Mouse (Mus musculus): ENCODE data around the gene Wfdc15a. TPM values are rescaled to one million over a fixed set of nuclear protein-coding genes. Genes with fewer than 3 reads are reported as not detected.

Wfdc15a gene
- total RNA-seq, 4 experiments from 2014 or later, result not detected

DNA sequence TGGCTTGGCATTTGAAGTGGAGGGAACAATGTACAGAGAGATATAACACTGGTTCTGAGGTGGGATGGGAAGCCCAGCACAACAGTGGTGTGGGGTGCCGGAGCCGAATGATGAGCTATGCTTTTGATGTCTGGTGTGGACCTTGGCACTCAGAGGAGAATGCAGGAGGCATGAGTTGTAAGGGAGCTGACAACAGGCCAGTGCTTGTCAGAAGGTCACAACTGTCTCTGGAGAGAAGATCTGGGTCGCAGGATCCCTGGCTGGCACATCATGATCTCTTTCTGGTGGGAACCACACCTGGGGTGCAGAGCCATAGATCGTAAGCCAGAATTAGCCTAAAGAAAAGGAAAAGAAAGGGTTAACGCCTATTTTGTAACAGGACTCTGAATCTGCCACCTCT lies 22.1 kb downstream of the Wfdc15a start:
- no peak for DNase-seq (ENCODE audit: low spot score)

DNA sequence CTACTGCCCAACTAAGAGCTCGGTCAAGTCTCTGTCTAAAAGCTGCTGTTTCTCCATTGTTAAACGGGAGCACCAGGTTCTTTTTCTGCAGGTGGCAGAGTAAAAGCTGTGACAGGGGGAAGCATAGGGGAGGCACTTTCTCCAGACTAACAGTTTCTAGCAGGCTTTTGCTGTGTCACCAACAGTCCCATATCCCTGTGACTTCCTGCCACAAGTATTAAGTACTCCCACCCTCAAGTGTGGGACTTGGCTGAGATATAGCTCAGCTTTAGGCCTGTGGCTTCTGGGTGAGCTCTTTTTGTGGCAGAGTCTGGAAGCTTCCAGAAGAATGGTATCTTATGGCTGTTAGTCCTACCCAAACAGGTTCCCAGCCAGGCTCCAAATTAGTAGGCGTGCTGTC lies 24.1 kb downstream of the Wfdc15a start:
- no peak for DNase-seq (ENCODE audit: low spot score)

- DNase-seq (ENCODE audit: low spot score), result no peak
These were observed 25.1 kb downstream of the Wfdc15a start for GRCm38 (mm10) chr2:164174649-164175395.

- DNase-seq (ENCODE audit: low spot score), result no peak
These were observed 26.5 kb downstream of the Wfdc15a start for GRCm38 (mm10) chr2:164173394-164173793.

DNA sequence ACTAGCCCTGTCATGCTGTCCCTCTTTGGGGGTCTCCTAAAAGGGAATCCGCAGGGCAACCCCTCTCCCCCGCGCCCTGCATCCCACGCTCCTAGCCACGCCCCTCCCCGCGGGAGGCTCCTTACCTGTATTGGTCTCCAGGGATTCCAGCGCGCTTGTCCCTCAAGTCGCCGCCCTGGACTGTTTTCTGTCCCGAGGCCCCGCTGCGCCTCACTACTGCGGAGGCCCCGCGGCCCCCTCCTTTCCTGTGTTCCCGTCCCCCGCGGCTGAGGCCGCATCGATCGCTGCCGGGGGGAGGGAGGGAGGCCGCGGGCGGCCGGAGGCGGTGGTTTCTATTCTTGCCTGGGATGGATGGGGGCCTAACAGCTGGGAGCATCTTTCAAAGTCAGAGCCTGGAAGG lies 29.0 kb downstream of the Wfdc15a start, which contains the start of gene Kcns1:
Gene Kcns1 (minus strand): TSS at position 212 of the 400 bp plus-strand sequence.
- no peak for DNase-seq (ENCODE audit: low spot score)

DNA sequence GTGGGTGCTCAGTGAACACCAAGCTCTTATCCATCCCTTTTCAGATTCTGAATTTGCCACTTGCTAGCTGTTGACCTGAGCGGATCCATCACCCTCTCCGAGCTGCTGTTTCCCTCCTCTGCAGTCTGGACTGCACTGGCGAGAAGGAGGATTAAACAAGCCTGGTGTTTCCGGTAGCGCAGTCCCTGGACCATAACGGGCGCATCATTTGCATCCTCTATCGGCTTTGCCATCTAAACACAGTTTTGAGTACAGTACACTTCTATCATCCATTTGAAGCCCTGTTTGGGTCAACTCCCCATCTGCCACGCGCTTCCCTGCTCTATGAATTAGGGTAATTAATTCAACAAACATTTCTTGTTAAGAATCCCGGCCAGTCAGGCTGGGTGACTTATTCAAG lies 29.6 kb downstream of the Wfdc15a start:
- no peak for DNase-seq (ENCODE audit: low spot score)

GRCm38 (mm10) chr2:164168571-164168946 lies 31.4 kb downstream of the Wfdc15a start:
- DNase-seq (ENCODE audit: low spot score), result no peak

DNA sequence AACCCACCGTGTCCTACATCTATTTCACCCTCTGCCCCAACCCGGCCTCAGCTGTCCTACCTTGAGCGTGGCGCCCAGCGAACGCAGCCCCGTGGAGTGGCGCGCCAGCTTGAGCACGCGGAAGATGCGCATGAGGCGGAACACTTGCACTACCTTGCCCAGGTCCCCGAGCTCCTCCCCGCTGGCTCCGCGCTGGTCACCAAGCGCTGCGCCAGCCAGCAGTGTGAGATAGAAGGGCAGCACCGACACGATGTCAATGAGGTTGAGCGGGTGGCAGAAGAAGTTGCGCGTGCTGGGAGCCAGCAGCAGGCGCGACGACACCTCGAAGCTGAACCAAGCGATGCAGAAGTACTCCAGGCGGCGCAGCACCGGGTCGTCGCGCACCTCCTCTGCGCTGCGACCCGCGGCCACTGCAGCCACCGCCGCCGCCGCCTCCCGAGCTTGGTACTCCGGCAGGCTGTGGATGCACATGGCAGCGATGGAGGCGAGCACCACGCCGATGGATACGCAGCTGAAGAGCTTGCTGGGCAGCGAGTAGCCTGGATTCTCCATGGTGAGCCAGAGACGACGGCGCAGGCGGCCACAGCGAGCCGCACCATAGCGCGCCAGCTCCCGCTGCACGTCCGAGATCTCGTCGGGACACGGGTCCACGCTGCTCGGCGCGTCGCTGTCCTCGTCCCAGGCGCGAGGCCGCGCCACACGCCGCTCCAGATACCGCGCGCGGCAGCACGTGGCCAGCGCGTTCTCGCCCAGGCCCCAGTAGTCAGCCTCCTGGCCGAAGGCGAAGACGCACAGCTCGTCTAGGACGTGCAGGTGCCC lies 32.0 kb downstream of the Wfdc15a start:
- no peak for DNase-seq (ENCODE audit: low spot score)

DNA sequence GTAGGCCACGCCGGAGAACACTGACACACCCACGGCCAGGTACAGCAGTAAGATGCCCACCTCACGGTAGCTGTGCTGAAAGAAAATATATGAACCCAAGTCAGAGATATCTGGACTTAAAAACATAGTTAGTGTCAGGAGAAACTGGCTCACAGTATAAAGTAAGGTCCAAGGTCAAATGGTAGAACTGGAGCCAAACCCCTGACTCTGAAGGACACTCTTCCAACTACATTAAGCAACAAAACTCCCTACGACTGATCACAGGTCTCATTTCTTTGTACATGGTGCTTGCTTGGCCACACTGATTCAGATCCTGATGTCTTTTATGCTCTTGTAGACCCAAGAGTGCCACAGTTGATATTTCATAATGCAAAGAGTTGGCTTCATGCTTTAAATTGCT lies 35.0 kb downstream of the Wfdc15a start:
- DNase-seq (ENCODE audit: low spot score), result no peak

GRCm38 (mm10) chr2:164161515-164162055 lies 38.3 kb downstream of the Wfdc15a start:
- DNase-seq (ENCODE audit: low spot score), result no peak

- no peak for DNase-seq (ENCODE audit: low spot score)
These were observed 41.1 kb downstream of the Wfdc15a start for GRCm38 (mm10) chr2:164158838-164159237.

DNA sequence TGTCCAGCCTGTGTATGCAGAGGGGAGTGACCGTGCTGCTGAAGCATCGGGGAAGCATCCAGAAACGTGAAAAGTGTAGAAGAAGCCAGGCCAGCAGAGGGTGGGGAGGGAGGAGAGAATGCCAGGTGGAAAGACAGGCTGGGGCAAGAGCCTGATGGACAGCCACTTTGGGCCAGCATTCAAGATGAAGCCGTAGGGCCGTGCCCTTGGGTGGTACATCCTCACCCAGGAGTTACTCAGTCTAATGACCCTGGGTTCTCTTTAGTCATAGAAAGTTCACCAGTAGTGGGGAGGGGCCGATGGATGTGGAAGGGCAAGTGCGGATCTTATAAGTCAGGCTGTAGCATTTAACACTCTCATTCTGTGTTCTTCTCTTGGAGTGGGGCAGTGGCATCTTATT lies 43.8 kb downstream of the Wfdc15a start:
- no peak for DNase-seq (ENCODE audit: low spot score)

GRCm38 (mm10) chr2:164154007-164154406 lies 45.9 kb downstream of the Wfdc15a start:
- no peak for DNase-seq (ENCODE audit: low spot score)

DNA sequence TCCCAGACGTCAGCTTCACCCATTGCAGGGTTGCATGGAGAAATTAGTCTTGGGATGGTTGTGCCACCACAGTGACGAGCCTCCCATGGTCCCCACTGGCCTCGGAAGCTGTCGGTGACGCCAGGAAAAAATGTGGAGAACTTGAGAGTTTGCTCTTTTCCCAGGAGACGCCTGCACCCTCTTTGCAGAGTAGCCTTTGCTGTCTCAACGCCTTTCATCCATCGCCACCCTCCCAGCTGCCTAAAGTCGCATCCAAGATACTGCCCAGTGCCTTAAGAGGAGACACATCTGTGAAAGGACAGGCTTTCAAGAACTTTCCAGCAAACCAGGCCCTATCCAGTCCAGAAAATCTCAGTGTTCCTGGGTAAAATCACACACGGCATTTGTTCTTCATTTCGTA lies 47.6 kb downstream of the Wfdc15a start:
- no peak for DNase-seq (ENCODE audit: low spot score)

DNA sequence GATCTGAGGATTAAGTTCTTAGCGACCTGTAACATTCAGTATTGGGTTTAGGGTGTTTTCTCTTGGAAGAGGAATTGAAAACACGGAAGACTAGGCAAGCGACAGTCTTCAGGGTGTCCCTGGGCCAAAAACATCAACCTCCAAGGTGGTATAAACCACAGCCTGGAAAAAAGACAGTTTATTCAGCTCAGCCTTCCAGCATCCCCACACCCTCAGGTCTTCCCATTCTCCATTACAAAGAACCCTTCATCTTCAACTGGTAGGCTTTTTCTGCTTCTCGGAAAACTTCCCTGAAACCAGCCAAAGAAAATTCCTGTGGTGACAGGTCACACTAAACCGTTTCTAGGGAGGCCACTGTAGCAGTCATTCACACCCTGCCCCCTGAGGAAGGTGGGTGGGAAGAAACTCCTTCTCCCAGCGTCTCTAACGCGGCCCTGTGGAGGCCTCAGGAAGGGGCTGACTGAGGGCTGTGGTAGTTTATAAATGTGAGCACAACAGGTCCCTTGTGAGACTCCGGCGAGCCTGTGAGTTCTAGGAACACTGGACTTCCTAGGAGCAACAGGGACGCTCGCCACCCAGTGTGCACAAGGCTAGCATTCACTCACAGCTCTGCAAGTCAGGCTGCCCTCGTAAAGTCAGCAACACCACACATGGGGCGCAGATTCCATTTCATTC lies 49.7 kb downstream of the Wfdc15a start:
- DNase-seq (ENCODE audit: low spot score), result no peak

Other genes starting within 250 kb of the Wfdc15a start
- gene Ywhab, start 205.2 kb downstream of the Wfdc15a start, total RNA-seq (2022), result 10 to 100 TPM; 66.1 to 76.5 (median 72.0) TPM
- gene Pabpc1l, start 174.7 kb downstream of the Wfdc15a start, total RNA-seq (2022), result 1 to 10 TPM in 1 of 4 experiments, under 1 TPM in 1, not detected in 2; 0.40 to 1.4 TPM
- 10 to 100 TPM; 14.1 to 21.5 (median 16.9) TPM for gene Stk4, start 129.8 kb downstream of the Wfdc15a start, total RNA-seq (2022)
- 10 to 100 TPM; 18.3 to 24.4 (median 20.0) TPM for gene Tomm34, start 129.0 kb downstream of the Wfdc15a start, total RNA-seq (2022)
- under 1 TPM in 2 of 4 experiments, not detected in 2; 0.09 TPM for gene Kcns1, start 29.0 kb downstream of the Wfdc15a start, total RNA-seq (2022)
- not detected for gene Wfdc5, start 17.4 kb downstream of the Wfdc15a start, total RNA-seq (2022)
- not detected for gene Wfdc12, start 9.5 kb downstream of the Wfdc15a start, total RNA-seq (2022)
- gene Wfdc15b, start 21.5 kb upstream of the Wfdc15a start, total RNA-seq (2022), result not detected
- not detected for gene Svs2, start 38.3 kb upstream of the Wfdc15a start, total RNA-seq (2022)
- not detected for gene Svs3b, start 56.5 kb upstream of the Wfdc15a start, total RNA-seq (2022)
- gene Svs4, start 78.3 kb upstream of the Wfdc15a start, total RNA-seq (2022), result not detected
- gene Svs3a, start 89.1 kb upstream of the Wfdc15a start, total RNA-seq (2022), result not detected
- gene Svs6, start 116.6 kb upstream of the Wfdc15a start, total RNA-seq (2022), result not detected
- not detected for gene Svs5, start 132.6 kb upstream of the Wfdc15a start, total RNA-seq (2022)
- 100 to 1,000 TPM in 1 of 4 experiments, 1 to 10 TPM in 3; 1.1 to 110 (median 2.3) TPM for gene Slpi, start 189.0 kb upstream of the Wfdc15a start, total RNA-seq (2022)
- not detected for gene Rbpjl, start 203.0 kb upstream of the Wfdc15a start, total RNA-seq (2022)
- under 1 TPM; 0.25 to 0.50 (median 0.29) TPM for gene Matn4, start 205.0 kb upstream of the Wfdc15a start, total RNA-seq (2022)
- gene Sdc4, start 243.8 kb upstream of the Wfdc15a start, total RNA-seq (2022), result 10 to 100 TPM; 14.9 to 23.0 (median 20.7) TPM

Measured in heart, adult 8-10 months (tissue).